Mouse (Mus musculus) midbrain, embryonic 14.5 days (tissue): Measurements from ENCODE around the gene Coq6. TPM values are rescaled to one million over a fixed set of nuclear protein-coding genes. Genes with fewer than 3 reads are reported as not detected.
A peak's percentile ranks its signal among the peaks of the same experiment; 100 is the strongest.
"Not testable (repeated sequence)": the region's sequence is repeated elsewhere in the genome, so short reads cannot be mapped to it uniquely, and the experiment has no call there.

Experiments used
- ATAC-seq: fragments of 200-750 bp; cut with Nextera tagmentation; 2 replicates; pipeline ENCODE4 v1.8.0; 2017; ENCODE audit warnings: moderate number of reproducible peaks, moderate library complexity; ENCODE audit not compliant: low FRiP score, low TSS enrichment
- DNase-seq: peaks from one replicate; pipeline ENCODE4 v3.0.0-alpha.2; 2015
- H3K27ac ChIP-seq: fragments of 300-500 bp; sonication (generic); replicated peaks from 2 replicates; pipeline ENCODE4 v1.5.1; 2014; ENCODE audit warnings: mild to moderate bottlenecking, low read depth, low read length, moderate library complexity
- H3K27me3 ChIP-seq: fragments of 300-500 bp; sonication (generic); 2 replicates; pipeline ENCODE4 v1.6.1; 2014; ENCODE audit warnings: low read length, control low read depth, mixed read lengths; ENCODE audit not compliant: control insufficient read depth, insufficient read depth
- H3K36me3 ChIP-seq: fragments of 300-500 bp; sonication (generic); 2 replicates; pipeline ENCODE4 v1.6.1; 2014; ENCODE audit warnings: low read length, control low read depth; ENCODE audit not compliant: control insufficient read depth, insufficient read depth
- H3K4me1 ChIP-seq: fragments of 300-500 bp; sonication (generic); 2 replicates; pipeline ENCODE4 v1.6.1; 2014; ENCODE audit warnings: mild to moderate bottlenecking, antibody characterized with exemption, low read length, control low read depth; ENCODE audit not compliant: control insufficient read depth, insufficient read depth
- H3K4me2 ChIP-seq: fragments of 300-500 bp; sonication (generic); 2 replicates; pipeline ENCODE4 v1.6.1; 2014; ENCODE audit warnings: mild to moderate bottlenecking, low read length, moderate library complexity
- H3K4me3 ChIP-seq: fragments of 300-500 bp; sonication (generic); replicated peaks from 2 replicates; pipeline ENCODE4 v1.5.1; 2014; ENCODE audit warnings: low read depth, low read length
- H3K9ac ChIP-seq: fragments of 300-500 bp; sonication (generic); replicated peaks from 2 replicates; pipeline ENCODE4 v1.6.1; 2014; ENCODE audit warnings: mild to moderate bottlenecking, low read length, moderate library complexity
- H3K9me3 ChIP-seq: fragments of 300-500 bp; sonication (generic); 2 replicates; pipeline ENCODE4 v1.6.1; 2016; ENCODE audit warnings: low read length, control low read depth, mixed read lengths; ENCODE audit not compliant: control insufficient read depth
- WGBS: fragments of 180-500 bp; shearing (Covaris S2); extraction: QIAGEN DNeasy Blood & Tissue Kit; methylation state at CpG from one replicate; pipeline ENCODE4 v1.1.7; 2014; 5-methylcytosine and 5-hydroxymethylcytosine counted together
- polyA plus RNA-seq: library from polyadenylated mRNA; unstranded; fragments of >200 nt; fragmentation: Nextera tagmentation; extraction: Ambion mirVana; gene quantifications from 2 replicates; pipeline ENCODE4 v1.2.1, GENCODE M21; 2014

Gene Coq6
- 46.9 and 47.9 TPM in 2 replicates for polyA plus RNA-seq

GRCm38 (mm10) chr12:84361555-84362489 lies at the start of gene Coq6, which contains the start of gene Fam161b:
Gene Coq6 (plus strand): TSS chr12:84361657.
Gene Fam161b (minus strand): TSS chr12:84361833.
- ATAC-seq (peak; percentile 98), DNase-seq (peak; percentile 99)
- H3K4me1 ChIP-seq, result peaks cover 15% of the 10 kb centered on the region
- H3K27ac ChIP-seq, result peak within 1 kb of the TSS; percentile 63
- H3K9ac ChIP-seq, result peak within 1 kb of the TSS; percentile 73
- no peaks in the 10 kb centered on the region for H3K9me3 ChIP-seq
- H3K4me2 ChIP-seq, result peak within 1 kb of the TSS; percentile 89
- no peaks in the 10 kb centered on the region for H3K27me3 ChIP-seq
- H3K36me3 ChIP-seq, result peaks cover 10% of the 10 kb centered on the region
- WGBS, result under 1% methylated on average over 51 of the region's 51 CpGs
- peak within 1 kb of the TSS; percentile 99 for H3K4me3 ChIP-seq

DNA sequence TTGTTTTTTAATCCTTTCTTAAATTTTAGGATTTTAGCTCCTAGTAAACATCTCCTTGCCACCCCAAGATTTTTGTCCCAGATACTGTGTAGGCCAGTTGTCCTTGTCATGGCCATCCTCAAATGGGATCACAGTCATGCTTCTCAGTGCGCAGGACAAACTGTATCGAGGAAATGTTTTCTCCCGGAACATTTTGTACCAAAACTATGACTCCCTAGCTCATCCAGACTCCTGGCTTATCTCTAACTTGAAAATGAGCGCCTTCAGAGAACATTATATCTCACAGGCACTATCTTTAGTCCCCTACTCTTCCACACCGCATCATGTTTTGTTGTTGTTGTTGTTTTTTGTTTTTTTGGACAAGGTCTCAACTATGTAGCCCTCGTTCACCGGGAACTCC lies 45.5 kb upstream of the Coq6 start:
- Histone ChIP-seq H3K27me3 (no peaks in the 10 kb centered on the region), H3K4me2 (peak overlapping the region; percentile 94), H3K9me3 (no peaks in the 10 kb centered on the region), H3K9ac (peak overlapping the region; percentile 94), H3K27ac (peak overlapping the region; percentile 95), H3K4me1 (peaks cover 10% of the 10 kb centered on the region), H3K36me3 (no peaks in the 10 kb centered on the region), H3K4me3 (peak overlapping the region; percentile 99)
- 41% methylated on average over 7 of the region's 7 CpGs for WGBS
- ATAC-seq, result no peak
- no peak for DNase-seq

GRCm38 (mm10) chr12:84316721-84317621 lies 44.5 kb upstream of the Coq6 start, which contains the start of gene Zfp410:
Gene Zfp410 (plus strand): TSS chr12:84316852.
- H3K9ac ChIP-seq, result peak within 1 kb of the TSS; percentile 94
- H3K9me3 ChIP-seq, result no peaks in the 10 kb centered on the region
- WGBS, result under 1% methylated on average over 77 of the region's 77 CpGs
- DNase-seq (peak; percentile 90), ATAC-seq (peak; percentile 94)
- no peaks in the 10 kb centered on the region for H3K27me3 ChIP-seq
- no peaks in the 10 kb centered on the region for H3K36me3 ChIP-seq
- peak within 1 kb of the TSS; percentile 99 for H3K4me3 ChIP-seq
- H3K27ac ChIP-seq, result peak within 1 kb of the TSS; percentile 95
- H3K4me2 ChIP-seq, result peak within 1 kb of the TSS; percentile 94
- peaks cover 10% of the 10 kb centered on the region for H3K4me1 ChIP-seq

GRCm38 (mm10) chr12:84327111-84327512 lies 34.3 kb upstream of the Coq6 start:
- Histone ChIP-seq H3K4me3 (no peak overlapping the region), H3K4me1 (no peaks in the 10 kb centered on the region), H3K4me2 (no peak overlapping the region), H3K36me3 (peaks cover 66% of the 10 kb centered on the region), H3K27me3 (no peaks in the 10 kb centered on the region), H3K9ac (no peak overlapping the region), H3K9me3 (no peaks in the 10 kb centered on the region), H3K27ac (no peak overlapping the region)
- DNase-seq, result no peak
- 90% methylated on average over 4 of the region's 4 CpGs for WGBS
- no peak for ATAC-seq

DNA sequence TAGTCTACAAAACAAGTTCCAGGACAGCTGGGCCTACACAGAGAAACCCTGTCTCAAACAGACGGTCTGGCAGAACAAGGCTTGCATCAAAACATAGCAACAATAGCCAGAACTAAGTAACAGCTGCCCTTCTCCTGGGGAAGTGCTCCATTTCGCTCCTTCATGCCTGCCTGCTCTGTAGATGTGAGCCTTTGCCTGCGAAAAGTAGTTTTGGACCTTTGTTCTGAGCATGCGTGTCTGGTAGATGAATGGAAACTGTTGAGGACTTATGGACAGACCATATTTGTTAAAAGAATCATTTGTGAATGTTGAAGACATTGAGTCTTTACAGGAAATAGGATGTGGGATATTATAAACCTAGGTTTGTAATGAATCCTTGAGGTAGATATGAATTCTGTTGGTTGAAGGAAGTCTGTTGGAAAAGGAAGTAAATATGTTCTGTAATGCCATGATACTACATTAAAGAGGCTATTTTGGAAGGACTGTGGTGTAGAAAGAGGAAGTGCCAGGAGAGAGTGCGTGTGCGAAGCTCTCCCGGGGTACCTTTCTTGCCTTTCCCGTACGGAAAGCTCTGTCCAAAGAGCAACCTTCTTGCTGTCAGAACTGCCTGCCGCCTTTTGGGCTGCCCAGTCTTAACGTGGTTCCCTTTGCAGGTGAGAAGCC lies 24.4 kb upstream of the Coq6 start:
- no peak overlapping the region for H3K9ac ChIP-seq
- H3K4me1 ChIP-seq, result no peaks in the 10 kb centered on the region
- no peak for ATAC-seq
- no peak overlapping the region for H3K27ac ChIP-seq
- H3K9me3 ChIP-seq, result no peaks in the 10 kb centered on the region
- WGBS, result 95% methylated on average over 11 of the region's 11 CpGs
- no peak overlapping the region for H3K4me2 ChIP-seq
- H3K36me3 ChIP-seq, result peaks cover 91% of the 10 kb centered on the region
- H3K27me3 ChIP-seq, result no peaks in the 10 kb centered on the region
- DNase-seq, result no peak
- no peak overlapping the region for H3K4me3 ChIP-seq

- Histone ChIP-seq H3K9ac (no peak overlapping the region), H3K4me3 (no peak overlapping the region), H3K4me2 (no peak overlapping the region), H3K9me3 (no peaks in the 10 kb centered on the region), H3K27me3 (no peaks in the 10 kb centered on the region), H3K27ac (no peak overlapping the region), H3K36me3 (peaks cover 88% of the 10 kb centered on the region), H3K4me1 (no peaks in the 10 kb centered on the region)
- ATAC-seq, result no peak
- DNase-seq, result peak; percentile 50
- WGBS, result 53% methylated on average over 2 of the region's 2 CpGs
These were observed 14.3 kb upstream of the Coq6 start for GRCm38 (mm10) chr12:84347192-84347591.

DNA sequence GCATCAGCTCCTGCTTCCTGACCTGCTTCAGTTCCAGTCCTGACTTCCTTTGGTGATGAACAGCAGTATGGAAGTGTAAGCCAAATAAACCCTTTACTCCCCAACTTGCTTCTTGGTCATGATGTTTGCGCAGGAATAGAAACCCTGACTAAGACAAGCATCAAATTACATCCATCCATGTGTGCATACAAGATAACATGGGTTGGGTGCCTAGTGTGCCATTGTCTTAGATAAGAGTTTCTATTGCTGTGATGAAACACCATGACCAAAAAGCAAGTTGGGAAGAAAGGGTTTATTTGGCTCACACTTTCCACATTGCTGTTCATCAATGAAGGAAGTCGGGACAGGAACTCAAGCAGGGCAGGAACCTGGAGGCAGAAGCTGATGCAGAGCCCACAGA lies 2.8 kb upstream of the Coq6 start:
- not testable (repeated sequence) for DNase-seq

DNA sequence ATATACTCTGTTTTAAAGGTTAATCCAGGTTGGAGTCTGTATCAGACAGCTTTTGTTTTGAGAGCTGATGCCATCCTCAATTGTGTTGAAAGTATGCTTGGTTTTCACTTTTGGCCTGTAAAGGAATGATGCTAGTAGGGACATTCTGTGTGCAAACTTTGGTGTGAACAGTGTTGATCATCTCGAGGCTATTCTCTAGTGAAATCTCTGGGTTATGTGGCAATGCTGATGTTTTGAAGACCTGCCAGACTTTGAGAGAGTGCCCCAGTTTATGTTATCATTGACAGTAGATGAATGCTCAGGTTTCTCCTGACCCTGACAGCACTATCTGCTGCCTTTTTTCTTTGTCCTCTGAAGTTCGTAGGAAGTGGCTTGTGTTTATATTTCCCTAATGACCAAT lies 1.4 kb downstream of the Coq6 start:
- DNase-seq, result no peak
- Histone ChIP-seq H3K9me3 (no peaks in the 10 kb centered on the region), H3K4me1 (peaks cover 15% of the 10 kb centered on the region), H3K27me3 (no peaks in the 10 kb centered on the region), H3K27ac (no peak overlapping the region), H3K4me3 (peak overlapping the region; percentile 99), H3K36me3 (peaks cover 12% of the 10 kb centered on the region), H3K4me2 (peak overlapping the region; percentile 89), H3K9ac (no peak overlapping the region)
- ATAC-seq, result no peak
- 78% methylated on average over 2 of the region's 2 CpGs for WGBS

More for the DNA sequence above, 2.8 kb upstream of the Coq6 start:
- Histone ChIP-seq H3K36me3 (peaks cover 39% of the 10 kb centered on the region), H3K4me1 (peaks cover 15% of the 10 kb centered on the region)
- H3K9me3 ChIP-seq, H3K9ac ChIP-seq, H3K27me3 ChIP-seq, H3K4me2 ChIP-seq, H3K27ac ChIP-seq, ATAC-seq, H3K4me3 ChIP-seq: not testable (repeated sequence)
- WGBS, result 89% methylated on average over 2 of the region's 2 CpGs
